Mouse (Mus musculus) adipocyte (in vitro differentiated cells): Measurements from ENCODE around the gene Chst14.

Experiments
- DNase-seq: peaks from one replicate; pipeline ENCODE4 v3.0.0-alpha.2; 2016; ENCODE audit warnings: low spot score

Gene Chst14

GRCm38 (mm10) chr2:118963676-118964012 is 37.3 kb downstream of the Chst14 start:
- DNase-seq: no peak

GRCm38 (mm10) chr2:118969585-118970147 is 43.4 kb downstream of the Chst14 start:
- no peak for DNase-seq

- DNase-seq: no peak
Observed at GRCm38 (mm10) chr2:118972048-118972447, 45.8 kb downstream of the Chst14 start.

- peak; percentile 69 for DNase-seq
Observed at GRCm38 (mm10) chr2:118972687-118973376, 46.5 kb downstream of the Chst14 start.

- no peak for DNase-seq
Observed at GRCm38 (mm10) chr2:118975855-118976254, 49.6 kb downstream of the Chst14 start.

- DNase-seq: peak; percentile 72
Observed at GRCm38 (mm10) chr2:118976282-118976929, 50.1 kb downstream of the Chst14 start.

GRCm38 (mm10) chr2:118976941-118977340 is 50.6 kb downstream of the Chst14 start:
- no peak for DNase-seq

- DNase-seq: no peak
Observed at GRCm38 (mm10) chr2:118978064-118978463, 51.8 kb downstream of the Chst14 start.
